Mouse (Mus musculus): ENCODE measurements around the gene Ptpdc1. TPM values are rescaled to one million over a fixed set of nuclear protein-coding genes. Genes with fewer than 3 reads are reported as not detected.

Ptpdc1 gene
- total RNA-seq, 2 experiments from 2014 or later: 4.5 to 4.8 TPM

- ATAC-seq (replicated peaks; ENCODE audit: low FRiP score, low TSS enrichment, poor library complexity, severe bottlenecking): no peak
Observed at GRCm38 (mm10) chr13:48594605-48595004, 30.9 kb downstream of the Ptpdc1 start.

DNA sequence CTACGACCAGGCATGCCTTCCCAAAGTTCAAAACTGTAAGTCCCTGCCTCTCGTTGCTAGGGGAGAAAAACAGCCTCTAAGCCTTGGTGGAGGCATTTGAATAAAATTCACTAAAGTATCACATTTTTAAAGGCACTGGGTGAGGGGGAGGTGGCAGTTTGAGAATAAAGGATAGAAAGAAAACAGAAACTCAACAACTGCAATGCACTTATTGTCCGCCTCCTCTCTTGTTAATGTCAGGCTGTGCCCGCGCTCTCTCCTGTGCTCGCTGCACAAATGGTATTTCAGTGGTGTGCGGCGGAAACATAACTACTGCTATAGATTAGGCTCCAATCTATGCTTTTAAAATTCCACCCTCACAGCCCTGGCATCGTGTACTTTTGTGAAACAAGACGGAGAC, 31.4 kb downstream of the Ptpdc1 start:
- no peak for ATAC-seq (replicated peaks; ENCODE audit: low FRiP score, low TSS enrichment, poor library complexity, severe bottlenecking)

DNA sequence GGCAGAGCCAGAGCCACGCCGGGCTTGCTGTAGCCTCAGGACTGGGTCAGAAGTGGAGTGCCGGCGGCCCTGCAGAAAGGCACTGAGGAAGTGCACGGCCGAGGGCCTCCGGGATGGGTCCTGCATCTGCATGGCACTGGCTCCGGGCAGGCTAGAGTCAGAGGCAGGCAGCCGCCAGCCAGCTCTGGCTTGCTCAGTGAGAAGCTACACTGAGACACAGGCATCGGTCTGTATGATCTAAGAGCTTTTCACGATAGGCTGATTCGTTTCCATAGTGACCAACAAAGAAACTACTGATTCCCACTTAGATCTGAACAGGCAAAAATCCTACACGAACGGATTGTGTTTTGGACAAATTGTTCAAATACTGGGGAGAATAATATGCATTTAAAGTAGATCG, 32.3 kb downstream of the Ptpdc1 start:
- no peak for ATAC-seq (replicated peaks; ENCODE audit: low FRiP score, low TSS enrichment, poor library complexity, severe bottlenecking)

DNA sequence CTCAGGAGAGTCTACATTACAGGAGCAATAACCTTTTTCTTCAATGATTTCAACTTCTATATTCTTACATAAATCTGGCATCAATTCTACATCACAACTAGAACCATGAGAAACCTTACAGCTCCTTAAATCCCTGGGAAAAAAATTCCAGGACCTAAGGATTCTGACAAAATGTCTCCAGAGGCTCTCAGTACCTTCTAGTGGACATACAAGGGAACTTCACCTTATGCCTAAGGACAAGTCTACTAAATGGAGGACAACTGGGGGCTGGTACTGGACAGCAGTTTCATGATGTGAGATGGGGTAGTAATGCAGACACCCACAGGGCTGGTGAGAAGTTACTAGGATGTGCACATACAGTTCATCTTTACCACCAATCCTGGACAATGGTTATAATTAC, 34.7 kb downstream of the Ptpdc1 start:
- ATAC-seq (replicated peaks; ENCODE audit: low FRiP score, low TSS enrichment, poor library complexity, severe bottlenecking): no peak

GRCm38 (mm10) chr13:48587354-48587753, 38.1 kb downstream of the Ptpdc1 start:
- ATAC-seq (replicated peaks; ENCODE audit: low FRiP score, low TSS enrichment, poor library complexity, severe bottlenecking): no peak

- ATAC-seq (replicated peaks; ENCODE audit: low FRiP score, low TSS enrichment, poor library complexity, severe bottlenecking): no peak
Observed at GRCm38 (mm10) chr13:48586496-48586895, 39.0 kb downstream of the Ptpdc1 start.

DNA sequence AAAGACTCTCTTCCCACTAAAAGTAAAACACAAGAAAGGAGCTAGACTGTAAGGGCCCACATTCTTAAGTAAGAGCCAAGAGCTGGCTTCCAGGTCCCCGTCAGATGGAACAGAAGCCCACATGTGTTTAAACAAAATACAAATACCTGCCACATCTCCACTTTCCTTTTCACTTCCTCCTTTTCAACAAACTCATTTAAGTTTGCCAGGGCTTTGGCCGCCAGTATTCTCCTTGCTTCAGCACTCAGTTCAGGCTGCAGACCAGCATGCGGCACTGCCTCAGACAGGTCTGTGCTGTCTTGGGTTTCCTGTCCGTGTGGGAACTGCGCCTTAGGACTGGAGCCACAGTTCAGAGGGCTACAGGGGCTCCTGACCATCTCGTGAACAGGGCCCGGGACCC, 39.7 kb downstream of the Ptpdc1 start:
- ATAC-seq (replicated peaks; ENCODE audit: low FRiP score, low TSS enrichment, poor library complexity, severe bottlenecking): no peak

GRCm38 (mm10) chr13:48582688-48583379, 42.6 kb downstream of the Ptpdc1 start:
- no peak for ATAC-seq (replicated peaks; ENCODE audit: low FRiP score, low TSS enrichment, poor library complexity, severe bottlenecking)

DNA sequence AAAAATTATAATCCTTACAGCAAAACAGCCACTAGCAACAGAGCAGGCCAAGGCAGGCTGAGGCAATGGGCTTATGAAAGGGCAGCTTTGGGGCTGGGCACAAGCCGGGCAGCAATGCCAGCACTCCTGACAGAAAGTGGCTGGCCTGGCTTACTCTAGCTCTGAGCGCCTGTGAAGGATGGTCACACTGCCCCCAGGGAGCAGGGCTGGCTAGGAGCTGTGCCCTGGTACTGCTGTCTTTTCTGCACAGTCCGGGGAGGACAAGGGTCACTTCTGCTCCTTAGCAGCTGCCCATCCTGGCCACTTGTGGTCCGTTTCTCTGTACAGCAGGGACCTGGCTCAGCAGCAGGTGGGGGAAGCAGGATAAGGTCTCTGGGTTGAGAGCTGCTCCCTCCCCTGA, 46.8 kb downstream of the Ptpdc1 start:
- ATAC-seq (replicated peaks; ENCODE audit: low FRiP score, low TSS enrichment, poor library complexity, severe bottlenecking): no peak

DNA sequence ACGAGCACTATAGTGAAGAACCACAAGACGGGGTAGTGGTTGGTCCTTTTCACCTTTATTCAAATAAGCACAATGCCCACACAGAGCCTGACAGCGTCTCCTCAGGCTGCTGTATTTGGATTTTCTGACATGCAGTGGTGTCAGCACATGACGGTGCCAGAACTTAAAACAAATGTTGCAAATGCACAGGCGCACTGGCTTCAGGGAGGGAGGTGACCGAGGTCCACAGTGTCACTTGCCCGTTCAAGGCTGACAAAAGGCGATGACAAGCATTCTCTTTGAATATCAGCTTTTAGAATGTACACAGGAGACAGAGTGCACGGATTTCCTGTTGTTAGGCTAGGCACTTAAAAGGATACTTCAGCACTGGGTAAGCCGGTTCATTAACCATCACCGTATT, 47.6 kb downstream of the Ptpdc1 start:
- no peak for ATAC-seq (replicated peaks; ENCODE audit: low FRiP score, low TSS enrichment, poor library complexity, severe bottlenecking)

DNA sequence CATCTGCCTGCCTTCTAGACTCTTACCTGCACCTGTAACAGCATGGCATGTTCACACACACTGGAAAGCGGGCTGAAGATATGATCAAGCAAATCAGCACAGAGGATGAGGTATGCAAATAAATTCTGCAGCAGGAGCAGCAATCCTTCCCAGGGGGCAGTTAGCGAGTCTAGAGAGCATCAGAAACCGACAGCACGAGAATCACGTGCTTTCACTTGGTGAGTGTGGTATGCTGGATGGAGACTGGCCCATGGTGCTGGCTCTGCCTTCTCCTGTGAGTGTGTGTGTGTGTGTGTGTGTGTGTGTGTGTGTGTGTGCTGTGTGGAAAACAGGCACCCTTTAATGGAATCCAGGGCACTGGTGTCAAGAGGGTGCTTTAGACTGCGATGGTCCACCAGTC, 48.5 kb downstream of the Ptpdc1 start:
- no peak for ATAC-seq (replicated peaks; ENCODE audit: low FRiP score, low TSS enrichment, poor library complexity, severe bottlenecking)

GRCm38 (mm10) chr13:48574718-48575117, 50.7 kb downstream of the Ptpdc1 start:
- ATAC-seq (replicated peaks; ENCODE audit: low FRiP score, low TSS enrichment, poor library complexity, severe bottlenecking): no peak

- no peak for ATAC-seq (replicated peaks; ENCODE audit: low FRiP score, low TSS enrichment, poor library complexity, severe bottlenecking)
Observed at GRCm38 (mm10) chr13:48573525-48574355, 51.7 kb downstream of the Ptpdc1 start.

DNA sequence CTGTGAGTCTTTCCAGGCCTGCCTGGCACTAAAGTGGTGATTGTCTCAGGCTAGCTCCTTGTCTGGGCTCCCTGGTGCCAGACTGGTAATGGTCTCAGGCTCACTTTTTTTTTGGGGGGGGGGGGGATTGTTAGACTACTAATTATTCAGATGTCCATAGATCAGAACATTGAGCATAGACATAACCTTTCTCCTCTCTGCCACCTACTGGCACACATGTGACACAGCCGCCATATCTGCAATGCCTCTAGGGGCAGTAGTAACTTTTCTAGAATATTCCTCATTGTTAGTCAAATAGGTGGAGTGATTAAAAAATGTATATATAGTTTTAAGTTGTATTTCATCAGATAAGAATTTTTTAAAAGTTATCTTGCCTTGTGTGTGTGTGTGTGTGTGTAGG, 53.3 kb downstream of the Ptpdc1 start:
- ATAC-seq (replicated peaks; ENCODE audit: low FRiP score, low TSS enrichment, poor library complexity, severe bottlenecking): peak; percentile 90

GRCm38 (mm10) chr13:48571298-48571697, 54.2 kb downstream of the Ptpdc1 start:
- no peak for ATAC-seq (replicated peaks; ENCODE audit: low FRiP score, low TSS enrichment, poor library complexity, severe bottlenecking)

DNA sequence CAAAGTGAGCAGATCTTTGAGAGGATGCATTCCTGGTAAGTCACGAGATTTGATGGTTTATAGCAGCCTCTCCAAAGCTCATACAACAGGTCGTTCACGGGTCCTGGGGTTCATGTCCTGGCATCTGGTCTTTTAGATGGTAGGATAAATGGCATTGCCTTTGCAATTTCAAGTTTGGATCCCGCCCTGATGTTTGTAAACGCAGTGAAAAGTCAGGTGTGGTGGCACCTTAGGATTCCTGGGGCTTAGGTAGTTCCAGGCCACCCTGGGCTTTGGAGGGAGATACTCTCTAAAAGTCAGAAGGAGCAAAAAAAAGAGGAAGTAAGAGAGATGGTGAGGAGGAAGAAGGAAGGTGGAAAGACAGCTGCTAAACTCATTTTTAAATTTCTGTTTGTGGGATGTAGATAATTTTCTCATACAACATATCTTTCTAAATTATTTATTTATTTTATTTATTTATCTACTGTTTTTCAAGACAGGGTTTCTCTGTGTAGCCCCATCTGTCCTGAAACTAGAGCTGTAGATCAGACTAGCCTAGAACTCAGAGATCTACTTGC, 55.8 kb downstream of the Ptpdc1 start:
- ATAC-seq (replicated peaks; ENCODE audit: low FRiP score, low TSS enrichment, poor library complexity, severe bottlenecking): no peak

GRCm38 (mm10) chr13:48567646-48568045, 57.8 kb downstream of the Ptpdc1 start:
- no peak for ATAC-seq (replicated peaks; ENCODE audit: low FRiP score, low TSS enrichment, poor library complexity, severe bottlenecking)

DNA sequence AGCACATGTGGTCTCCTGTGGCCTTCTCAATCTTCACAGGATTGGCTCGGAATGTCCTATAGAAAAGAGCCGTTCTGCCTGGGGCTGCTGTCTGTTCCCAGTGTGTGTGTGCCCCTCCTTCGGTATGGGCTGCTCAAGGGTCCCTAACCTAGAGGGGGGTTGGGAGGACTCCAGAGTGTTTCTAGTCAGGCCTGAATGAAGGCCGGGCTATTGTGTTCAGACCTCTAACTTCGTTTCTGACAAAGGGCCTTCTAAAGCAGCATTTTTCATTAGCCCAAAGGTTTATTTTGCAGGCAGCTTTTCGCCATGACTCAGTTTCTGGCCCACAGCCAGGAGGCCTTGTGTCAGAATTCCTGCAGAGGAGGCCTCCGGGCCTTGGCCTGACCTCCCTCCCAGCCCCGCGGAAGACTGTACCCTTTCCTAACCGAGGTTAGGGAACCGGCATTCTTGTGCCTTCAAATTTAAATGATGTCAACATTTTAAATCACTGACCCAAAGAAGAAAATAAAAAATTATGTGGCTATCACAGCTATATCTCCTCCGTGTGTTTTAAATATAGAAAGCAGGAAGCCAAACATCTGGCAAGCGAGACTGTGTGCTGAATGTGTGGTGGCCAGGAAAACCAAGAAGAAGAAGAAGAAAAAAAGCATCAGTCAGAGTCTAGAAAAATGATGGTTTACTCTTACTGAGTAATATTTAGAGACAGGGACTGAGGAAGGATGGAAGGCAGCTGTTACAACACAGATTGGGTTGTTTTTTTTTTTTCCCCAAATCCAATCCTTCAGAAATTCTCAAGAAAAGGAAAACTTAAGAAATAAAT, 59.1 kb downstream of the Ptpdc1 start:
- ATAC-seq (replicated peaks; ENCODE audit: low FRiP score, low TSS enrichment, poor library complexity, severe bottlenecking): no peak

DNA sequence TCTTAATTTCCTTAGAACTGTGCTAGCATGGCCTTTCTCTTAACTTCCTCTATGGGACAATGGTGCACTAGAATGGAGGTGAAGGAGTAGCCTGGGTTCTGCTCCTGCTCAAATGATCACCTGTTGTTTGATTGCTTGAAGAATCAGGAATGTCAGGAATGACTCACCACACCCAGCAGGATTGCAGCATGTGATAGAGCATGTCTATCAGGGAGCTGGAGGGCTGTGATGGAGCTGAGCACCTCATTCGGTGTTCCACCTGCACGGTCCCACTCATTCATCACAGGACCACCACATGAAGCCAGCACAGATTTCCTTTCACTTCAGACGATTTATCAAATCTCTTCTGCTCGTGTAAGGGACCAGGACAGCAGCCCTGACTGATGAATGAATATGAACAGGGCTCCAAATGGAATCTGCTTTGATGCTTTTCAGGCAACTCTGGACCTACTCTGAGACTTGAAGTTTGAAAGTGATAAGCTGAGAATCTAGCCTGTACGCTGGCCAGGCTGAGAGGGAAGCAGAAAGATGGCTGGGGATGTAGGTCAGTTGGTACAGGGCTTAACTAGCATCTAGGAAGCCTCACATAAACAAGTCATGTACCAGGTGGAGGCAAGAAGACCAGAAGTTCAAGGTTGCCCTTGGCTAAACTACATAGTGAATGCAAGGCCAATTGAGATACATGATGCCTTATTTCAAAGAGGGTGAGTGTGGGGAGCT, 60.4 kb downstream of the Ptpdc1 start:
- no peak for ATAC-seq (replicated peaks; ENCODE audit: low FRiP score, low TSS enrichment, poor library complexity, severe bottlenecking)
